Mouse (Mus musculus) heart, postnatal 0 days (tissue): Measurements from ENCODE around the gene Akr7a5.

ENCODE experiments used
- CTCF ChIP-seq: IDR thresholded peaks from 2 replicates; pipeline ENCODE4 v1.5.1; 2016; ENCODE audit warnings: antibody characterized with exemption, control low read depth, low read depth
- EP300 ChIP-seq: IDR thresholded peaks from 2 replicates; pipeline ENCODE4 v1.6.1; 2016; ENCODE audit warnings: antibody characterized with exemption, low read depth

GRCm38 (mm10) chr4:139301780-139302179 lies 8.8 kb upstream of the Akr7a5 start:
- TF ChIP-seq CTCF (no peak), EP300 (no peak)
